Mouse (Mus musculus) megakaryocyte, adult 5-6 weeks (primary cell): Measurements from ENCODE around the gene Procr. TPM values are rescaled to one million over a fixed set of nuclear protein-coding genes. Genes with fewer than 3 reads are reported as not detected.

ENCODE experiments used
- ATAC-seq: 2 replicates; pipeline ENCODE4 v1.8.0; 2016; ENCODE audit warnings: mild to moderate bottlenecking, inconsistent platforms; ENCODE audit not compliant: poor library complexity, severe bottlenecking
- total RNA-seq, 2 experiments: library from RNA; stranded (forward) in 1 of 2; stranded (reverse) in 1 of 2; fragments of 153-499, 151-499 nt in 1 of 2; fragments of 221-1000, 200-1000 nt in 1 of 2; gene quantifications; 2 replicates each; pipeline versions ENCODE4 v1.2.3 to v1.2.4; 2015 to 2017

Gene Procr
- total RNA-seq, 2 experiments from 2014 or later, result 0.83 TPM; not detected in 1

DNA sequence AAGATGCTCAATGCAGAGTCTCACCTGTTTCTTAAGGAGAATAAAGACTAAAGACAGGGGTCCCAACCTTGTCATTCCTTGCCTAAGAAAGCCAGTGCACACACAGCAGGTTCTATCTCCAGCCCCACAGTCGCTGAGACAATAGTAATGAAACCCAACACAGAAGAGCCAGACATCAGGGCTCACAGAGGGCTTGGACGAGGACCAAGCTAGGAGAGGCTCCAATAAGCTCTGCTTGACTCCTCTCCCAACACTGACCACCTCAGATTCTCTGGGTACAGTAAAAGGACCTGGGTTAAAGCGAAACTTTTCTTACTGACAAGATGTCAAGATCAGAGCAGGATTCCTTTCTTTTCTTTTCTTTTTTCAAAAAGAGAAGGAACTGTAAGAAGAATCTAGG is 47.7 kb downstream of the Procr start:
- no peak for ATAC-seq

DNA sequence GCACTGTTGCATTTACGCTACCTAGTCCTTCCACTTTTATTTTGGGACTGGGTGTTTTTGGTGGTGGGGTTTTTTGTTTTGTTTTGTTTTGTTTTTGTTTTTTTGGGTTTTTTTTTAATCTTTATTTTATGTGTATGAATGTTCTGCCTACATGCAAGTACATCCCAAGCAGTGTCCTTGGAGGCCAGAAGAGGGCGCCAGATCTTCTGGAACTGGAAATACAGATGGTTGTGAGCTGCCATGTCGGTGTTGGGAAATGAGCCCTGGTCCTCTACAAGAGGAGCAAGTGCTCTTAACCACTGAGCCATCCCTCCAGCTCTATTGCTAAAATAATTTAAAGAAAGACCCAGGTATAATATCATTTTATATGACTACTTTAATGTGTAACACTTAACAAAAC is 51.8 kb downstream of the Procr start:
- ATAC-seq, result no peak

DNA sequence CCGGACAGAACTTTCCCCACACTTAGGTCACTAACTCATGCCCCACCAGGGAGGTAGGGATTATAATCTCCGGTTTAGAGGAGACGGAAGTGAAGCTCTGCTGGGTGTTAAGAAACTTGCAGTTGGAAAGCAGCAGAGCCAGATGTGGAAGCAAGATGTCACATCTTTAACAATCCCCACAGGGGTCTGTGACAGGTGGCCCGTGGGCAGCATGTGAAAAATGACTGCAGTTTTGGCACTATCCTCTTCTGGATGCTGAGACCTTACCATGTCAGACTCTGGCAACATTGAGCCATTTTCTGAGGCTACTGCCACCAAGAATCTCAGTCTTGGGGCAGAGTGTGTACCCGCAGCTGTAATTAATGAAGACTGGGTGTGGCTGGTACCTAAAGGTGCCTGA is 53.1 kb downstream of the Procr start:
- ATAC-seq, result no peak

Other genes starting within 250 kb of the Procr start
- gene Acss2, start 233.2 kb upstream of the Procr start, total RNA-seq (2015), result 8.9 and 9.6 TPM in 2 replicates
- 12.0 and 13.6 TPM in 2 replicates for gene Acss2, start 233.2 kb upstream of the Procr start, total RNA-seq (2017)
- gene Ggt7, start 232.9 kb upstream of the Procr start, total RNA-seq (2015), result not detected in 2 replicates
- gene Ggt7, start 232.9 kb upstream of the Procr start, total RNA-seq (2017), result not detected in 2 replicates
- gene Gss, start 158.3 kb upstream of the Procr start, total RNA-seq (2015), result 9.6 and 9.7 TPM in 2 replicates
- 13.3 and 17.1 TPM in 2 replicates for gene Gss, start 158.3 kb upstream of the Procr start, total RNA-seq (2017)
- gene Myh7b, start 139.9 kb upstream of the Procr start, total RNA-seq (2015), result not detected in 2 replicates
- gene Myh7b, start 139.9 kb upstream of the Procr start, total RNA-seq (2017), result not detected in 2 replicates
- 63.0 and 80.0 TPM in 2 replicates for gene Trpc4ap, start 58.7 kb upstream of the Procr start, total RNA-seq (2015)
- 104 and 106 TPM in 2 replicates for gene Trpc4ap, start 58.7 kb upstream of the Procr start, total RNA-seq (2017)
- gene Edem2, start 21.6 kb upstream of the Procr start, total RNA-seq (2015), result 23.4 and 25.9 TPM in 2 replicates
- 34.8 and 34.9 TPM in 2 replicates for gene Edem2, start 21.6 kb upstream of the Procr start, total RNA-seq (2017)
- not detected in 2 replicates for gene Gm17581, start 15.3 kb upstream of the Procr start, total RNA-seq (2015)
- gene Gm17581, start 15.3 kb upstream of the Procr start, total RNA-seq (2017), result not detected in 2 replicates
- gene Mmp24, start 24.2 kb downstream of the Procr start, total RNA-seq (2015), result not detected in 2 replicates
- 0.07 and 0.65 TPM in 2 replicates for gene Mmp24, start 24.2 kb downstream of the Procr start, total RNA-seq (2017)
- 14.4 and 17.5 TPM in 2 replicates for gene BC029722, start 68.3 kb downstream of the Procr start, total RNA-seq (2015)
- 12.5 and 14.9 TPM in 2 replicates for gene BC029722, start 68.3 kb downstream of the Procr start, total RNA-seq (2017)
- gene Eif6, start 75.8 kb downstream of the Procr start, total RNA-seq (2015), result 154 and 164 TPM in 2 replicates
- gene Eif6, start 75.8 kb downstream of the Procr start, total RNA-seq (2017), result 31.6 and 60.8 TPM in 2 replicates
- not detected in 2 replicates for gene Fam83c, start 83.7 kb downstream of the Procr start, total RNA-seq (2015)
- not detected in 2 replicates for gene Fam83c, start 83.7 kb downstream of the Procr start, total RNA-seq (2017)
- gene Uqcc1, start 179.2 kb downstream of the Procr start, total RNA-seq (2015), result 17.4 and 28.7 TPM in 2 replicates
- 38.4 and 49.2 TPM in 2 replicates for gene Uqcc1, start 179.2 kb downstream of the Procr start, total RNA-seq (2017)
- not detected in 2 replicates for gene Gm15557, start 189.6 kb downstream of the Procr start, total RNA-seq (2015)
- gene Gm15557, start 189.6 kb downstream of the Procr start, total RNA-seq (2017), result not detected in 2 replicates
- gene Gdf5, start 194.2 kb downstream of the Procr start, total RNA-seq (2015), result not detected in 2 replicates
- gene Gdf5, start 194.2 kb downstream of the Procr start, total RNA-seq (2017), result not detected in 2 replicates
- 8.9 and 14.5 TPM in 2 replicates for gene Cep250, start 205.3 kb downstream of the Procr start, total RNA-seq (2015)
- gene Cep250, start 205.3 kb downstream of the Procr start, total RNA-seq (2017), result 37.9 and 38.1 TPM in 2 replicates